Comparison of ENCODE assay signal across 8 mouse cellular contexts in genomic region chr17:6948769-6949228, GRCm38 (mm10). TPM values are rescaled to one million over a fixed set of nuclear protein-coding genes. Genes with fewer than 3 reads are reported as not detected.
DNase-seq lines count a peak whose midpoint lies in the region; ATAC-seq and TF ChIP-seq lines count a peak whose summit lies in the region.
"Not testable (repeated sequence)": the region's sequence is repeated elsewhere in the genome, so short reads cannot be mapped to it uniquely, and the experiment has no call there.

No protein-coding gene starts in this region.

- POLR2A ChIA-PET in Patski (lab: Charles Lee), result interaction anchor here (0.9 kb wide), 1 partner anchor 997 kb away, joined by 4 read pairs; no protein-coding TSS in a partner anchor

- not testable (repeated sequence) for H3K27me3 ChIP-seq in Patski; embryonic facial prominence, embryonic 15.5 days; heart, embryonic 10.5 days (ENCODE audit: insufficient read depth, poor library complexity, severe bottlenecking); hindbrain, postnatal 0 days (ENCODE audit: insufficient read depth, low read length); limb, embryonic 11.5 days (ENCODE audit: control insufficient read depth, insufficient read depth, low read length); lung, embryonic 16.5 days (ENCODE audit: control insufficient read depth, insufficient read depth, low read depth, low read length); neural tube, embryonic 11.5 days (ENCODE audit: control insufficient read depth, insufficient read depth, low read length)

- not testable (repeated sequence) for H3K36me3 ChIP-seq in embryonic facial prominence, embryonic 15.5 days; heart, embryonic 10.5 days; hindbrain, postnatal 0 days (ENCODE audit: insufficient read depth, low read length); limb, embryonic 11.5 days (ENCODE audit: control insufficient read depth, insufficient read depth, low read length); lung, embryonic 16.5 days (ENCODE audit: control insufficient read depth, insufficient read depth, low read length); neural tube, embryonic 11.5 days (ENCODE audit: control insufficient read depth, insufficient read depth, low read length)

- DNase-seq in Patski (ENCODE audit: low read depth, low spot score), result peak; percentile 60
- DNase-seq in heart, embryonic 10.5 days (ENCODE audit: low spot score); hindbrain, postnatal 0 days (ENCODE audit: low spot score); limb, embryonic 11.5 days (ENCODE audit: low spot score); neural tube, embryonic 11.5 days (ENCODE audit: low spot score): not testable (repeated sequence)
- peak; percentile 2 for DNase-seq in thymus, postnatal 0 days (ENCODE audit: low spot score)

- ATAC-seq in Patski, result peak; percentile 15
- ATAC-seq in embryonic facial prominence, embryonic 15.5 days (ENCODE audit: insufficient number of reproducible peaks, low FRiP score, low TSS enrichment, low read depth); limb, embryonic 11.5 days (ENCODE audit: insufficient number of reproducible peaks, low FRiP score, low TSS enrichment, low read depth); neural tube, embryonic 11.5 days (ENCODE audit: insufficient read depth, low FRiP score, low TSS enrichment): not testable (repeated sequence)
- ATAC-seq in hindbrain, postnatal 0 days, result peak; percentile 16; the same call in 1 of the 2 replicates
- peak; percentile 31 for ATAC-seq in lung, embryonic 16.5 days (ENCODE audit: low read depth)

- peak overlapping the region; percentile 58 for H3K4me3 ChIP-seq in embryonic facial prominence, embryonic 15.5 days (replicated peaks)
- H3K4me3 ChIP-seq in heart, embryonic 10.5 days, result peak overlapping the region; percentile 62
- peak overlapping the region; percentile 50 for H3K4me3 ChIP-seq in hindbrain, postnatal 0 days (ENCODE audit: low read length)
- H3K4me3 ChIP-seq in limb, embryonic 11.5 days (ENCODE audit: low read depth, low read length), result peak overlapping the region; percentile 41
- H3K4me3 ChIP-seq in lung, embryonic 16.5 days (ENCODE audit: low read length), result peak overlapping the region; percentile 59
- peak overlapping the region; percentile 45 for H3K4me3 ChIP-seq in neural tube, embryonic 11.5 days (ENCODE audit: low read depth, low read length)

- peak overlapping the region; percentile 85 for H3K27ac ChIP-seq in embryonic facial prominence, embryonic 15.5 days (replicated peaks)
- H3K27ac ChIP-seq in heart, embryonic 10.5 days, result peak overlapping the region; percentile 88
- peak overlapping the region; percentile 77; the same call in 1 of the 2 replicates for H3K27ac ChIP-seq in hindbrain, postnatal 0 days
- H3K27ac ChIP-seq in limb, embryonic 11.5 days (replicated peaks; ENCODE audit: low read depth, low read length), result 0 out of 2 replicates have a peak overlapping the region, but pooled peaks have one; percentile 52
- H3K27ac ChIP-seq in lung, embryonic 16.5 days (ENCODE audit: low read length), result peak overlapping the region; percentile 85
- not testable (repeated sequence) for H3K27ac ChIP-seq in neural tube, embryonic 11.5 days (ENCODE audit: low read depth, low read length)

- WGBS in embryonic facial prominence, embryonic 15.5 days, result 8% methylated on average over 9 of the region's 9 CpGs
- 16% methylated on average over 9 of the region's 9 CpGs for WGBS in heart, embryonic 10.5 days
- 9% methylated on average over 9 of the region's 9 CpGs for WGBS in hindbrain, postnatal 0 days
- WGBS in limb, embryonic 11.5 days, result 10% methylated on average over 9 of the region's 9 CpGs
- WGBS in lung, embryonic 16.5 days, result 7% methylated on average over 9 of the region's 9 CpGs
- 16% methylated on average over 9 of the region's 9 CpGs for WGBS in neural tube, embryonic 11.5 days

- H3K4me2 ChIP-seq in embryonic facial prominence, embryonic 15.5 days (replicated peaks), result peak overlapping the region; percentile 59
- peak overlapping the region; percentile 60 for H3K4me2 ChIP-seq in hindbrain, postnatal 0 days (ENCODE audit: low read depth, low read length)
- peak overlapping the region; percentile 50 for H3K4me2 ChIP-seq in limb, embryonic 11.5 days (ENCODE audit: low read depth, severe bottlenecking)
- peak overlapping the region; percentile 65 for H3K4me2 ChIP-seq in lung, embryonic 16.5 days (ENCODE audit: low read depth, low read length)
- H3K4me2 ChIP-seq in neural tube, embryonic 11.5 days (ENCODE audit: low read depth), result peak overlapping the region; percentile 66

- not testable (repeated sequence) for TF ChIP-seq CTCF in Patski (IDR thresholded peaks at IDR 0.05); hindbrain, postnatal 0 days (IDR thresholded peaks at IDR 0.05; ENCODE audit: low read depth)

- not testable (repeated sequence) for H3K4me1 ChIP-seq in embryonic facial prominence, embryonic 15.5 days; heart, embryonic 10.5 days; hindbrain, postnatal 0 days (ENCODE audit: insufficient read depth, low read length); limb, embryonic 11.5 days (ENCODE audit: control insufficient read depth, insufficient read depth, low read length); lung, embryonic 16.5 days (replicated peaks; ENCODE audit: control insufficient read depth, insufficient read depth, low read length); neural tube, embryonic 11.5 days (ENCODE audit: control insufficient read depth, insufficient read depth, low read length)

- in situ Hi-C loops in Patski (cut with MboI; ENCODE audit: low pct_unique_long_range_greater_than_20kb), result loop anchor here (5.0 to 10.0 kb wide), 2 partner anchors 96 to 996 kb away; partner anchors contain the start of gene Rsph3a

- CTCF ChIA-PET in Patski (lab: Charles Lee), result not testable (repeated sequence)

- H3K9ac ChIP-seq in embryonic facial prominence, embryonic 15.5 days, result peak overlapping the region; percentile 31; the same call in 1 of the 2 replicates
- peak overlapping the region; percentile 44; the same call in 1 of the 2 replicates for H3K9ac ChIP-seq in hindbrain, postnatal 0 days (replicated peaks; ENCODE audit: low read length)
- peak overlapping the region; percentile 45; the same call in 1 of the 2 replicates for H3K9ac ChIP-seq in limb, embryonic 11.5 days (ENCODE audit: low read length)
- H3K9ac ChIP-seq in lung, embryonic 16.5 days (ENCODE audit: low read length), result peak overlapping the region; percentile 66
- H3K9ac ChIP-seq in neural tube, embryonic 11.5 days (ENCODE audit: low read length), result peak overlapping the region; percentile 48

- not testable (repeated sequence) for H3K9me3 ChIP-seq in embryonic facial prominence, embryonic 15.5 days (replicated peaks); heart, embryonic 10.5 days; hindbrain, postnatal 0 days (ENCODE audit: low read length); limb, embryonic 11.5 days (ENCODE audit: control insufficient read depth, low read length); lung, embryonic 16.5 days (ENCODE audit: control insufficient read depth, low read length); neural tube, embryonic 11.5 days (ENCODE audit: control insufficient read depth, low read length)

RNA-seq across cellular contexts. Expression of gene Rsph3b, which starts 0.3 kb away (rescaled TPM):
- polyA plus RNA-seq in Patski (2021), result 57.5 TPM
- 49.2 and 52.4 TPM in 2 replicates for polyA plus RNA-seq in embryonic facial prominence, embryonic 15.5 days (2015; fragmentation: Nextera tagmentation; extraction: Ambion mirVana)
- polyA plus RNA-seq in heart, embryonic 10.5 days (2016; fragmentation: Nextera tagmentation; extraction: Ambion mirVana), result 46.2 and 47.1 TPM in 2 replicates
- total RNA-seq in hindbrain, postnatal 0 days (2014; rRNA removed), result 27.4 and 35.5 TPM in 2 replicates
- 54.3 and 56.4 TPM in 2 replicates for polyA plus RNA-seq in hindbrain, postnatal 0 days (2015; fragmentation: Nextera tagmentation; extraction: Ambion mirVana)
- polyA plus RNA-seq in limb, embryonic 11.5 days (2014; fragmentation: Nextera tagmentation; extraction: Ambion mirVana), result 38.6 and 41.9 TPM in 2 replicates
- polyA plus RNA-seq in lung, embryonic 16.5 days (2015; fragmentation: Nextera tagmentation; extraction: Ambion mirVana), result 48.9 TPM in 2 replicates
- polyA plus RNA-seq in neural tube, embryonic 11.5 days (2014; fragmentation: Nextera tagmentation; extraction: Ambion mirVana), result 39.9 and 43.2 TPM in 2 replicates
- polyA plus RNA-seq in thymus, postnatal 0 days (2015; fragmentation: Nextera tagmentation; extraction: Ambion mirVana), result 28.2 and 28.3 TPM in 2 replicates

RNA-seq across cellular contexts. Expression of gene Tagap1, which starts 12.2 kb away (rescaled TPM):
- 9.9 TPM for polyA plus RNA-seq in Patski (2021)
- 46.1 and 49.0 TPM in 2 replicates for polyA plus RNA-seq in embryonic facial prominence, embryonic 15.5 days (2015; fragmentation: Nextera tagmentation; extraction: Ambion mirVana)
- polyA plus RNA-seq in heart, embryonic 10.5 days (2016; fragmentation: Nextera tagmentation; extraction: Ambion mirVana), result 31.0 and 41.8 TPM in 2 replicates
- total RNA-seq in hindbrain, postnatal 0 days (2014; rRNA removed), result 38.2 and 40.7 TPM in 2 replicates
- polyA plus RNA-seq in hindbrain, postnatal 0 days (2015; fragmentation: Nextera tagmentation; extraction: Ambion mirVana), result 49.7 and 52.7 TPM in 2 replicates
- polyA plus RNA-seq in limb, embryonic 11.5 days (2014; fragmentation: Nextera tagmentation; extraction: Ambion mirVana), result 63.6 and 64.2 TPM in 2 replicates
- 51.3 and 52.5 TPM in 2 replicates for polyA plus RNA-seq in lung, embryonic 16.5 days (2015; fragmentation: Nextera tagmentation; extraction: Ambion mirVana)
- 56.0 and 58.7 TPM in 2 replicates for polyA plus RNA-seq in neural tube, embryonic 11.5 days (2014; fragmentation: Nextera tagmentation; extraction: Ambion mirVana)
- 76.6 and 80.4 TPM in 2 replicates for polyA plus RNA-seq in thymus, postnatal 0 days (2015; fragmentation: Nextera tagmentation; extraction: Ambion mirVana)

RNA-seq across cellular contexts. Expression of gene Rnaset2b, which starts 21.6 kb away (rescaled TPM):
- polyA plus RNA-seq in Patski (2021), result 147 TPM
- polyA plus RNA-seq in embryonic facial prominence, embryonic 15.5 days (2015; fragmentation: Nextera tagmentation; extraction: Ambion mirVana), result 219 TPM in 2 replicates
- 205 and 238 TPM in 2 replicates for polyA plus RNA-seq in heart, embryonic 10.5 days (2016; fragmentation: Nextera tagmentation; extraction: Ambion mirVana)
- total RNA-seq in hindbrain, postnatal 0 days (2014; rRNA removed), result 12.5 and 24.9 TPM in 2 replicates
- 150 and 167 TPM in 2 replicates for polyA plus RNA-seq in hindbrain, postnatal 0 days (2015; fragmentation: Nextera tagmentation; extraction: Ambion mirVana)
- polyA plus RNA-seq in limb, embryonic 11.5 days (2014; fragmentation: Nextera tagmentation; extraction: Ambion mirVana), result 144 and 161 TPM in 2 replicates
- polyA plus RNA-seq in lung, embryonic 16.5 days (2015; fragmentation: Nextera tagmentation; extraction: Ambion mirVana), result 287 and 340 TPM in 2 replicates
- 110 and 118 TPM in 2 replicates for polyA plus RNA-seq in neural tube, embryonic 11.5 days (2014; fragmentation: Nextera tagmentation; extraction: Ambion mirVana)
- polyA plus RNA-seq in thymus, postnatal 0 days (2015; fragmentation: Nextera tagmentation; extraction: Ambion mirVana), result 410 and 412 TPM in 2 replicates

RNA-seq across cellular contexts. Expression of gene Gm49721, which starts 29.9 kb away (rescaled TPM):
- not detected for polyA plus RNA-seq in Patski (2021)
- 0.25 TPM in 1 of 2 replicates, not detected in the other for polyA plus RNA-seq in embryonic facial prominence, embryonic 15.5 days (2015; fragmentation: Nextera tagmentation; extraction: Ambion mirVana)
- 0.10 and 0.16 TPM in 2 replicates for polyA plus RNA-seq in heart, embryonic 10.5 days (2016; fragmentation: Nextera tagmentation; extraction: Ambion mirVana)
- total RNA-seq in hindbrain, postnatal 0 days (2014; rRNA removed), result 6.1 and 7.2 TPM in 2 replicates
- polyA plus RNA-seq in hindbrain, postnatal 0 days (2015; fragmentation: Nextera tagmentation; extraction: Ambion mirVana), result 0.54 TPM in 1 of 2 replicates, not detected in the other
- polyA plus RNA-seq in limb, embryonic 11.5 days (2014; fragmentation: Nextera tagmentation; extraction: Ambion mirVana), result 0.09 and 0.16 TPM in 2 replicates
- 0.33 and 0.52 TPM in 2 replicates for polyA plus RNA-seq in lung, embryonic 16.5 days (2015; fragmentation: Nextera tagmentation; extraction: Ambion mirVana)
- polyA plus RNA-seq in neural tube, embryonic 11.5 days (2014; fragmentation: Nextera tagmentation; extraction: Ambion mirVana), result 0.12 and 0.37 TPM in 2 replicates
- 0.31 and 0.83 TPM in 2 replicates for polyA plus RNA-seq in thymus, postnatal 0 days (2015; fragmentation: Nextera tagmentation; extraction: Ambion mirVana)
